Mouse (Mus musculus) embryo, embryonic 11.5 days (tissue): ENCODE results near the gene Nkd1.

Source experiments
- DNase-seq: peaks from one replicate; pipeline ENCODE4 v3.0.0-alpha.2; 2012; ENCODE audit warnings: low read depth, low spot score

Nkd1 gene

GRCm38 (mm10) chr8:88619513-88619912 is 98.4 kb downstream of the Nkd1 start:
- no peak for DNase-seq

- DNase-seq, result no peak
Observed at GRCm38 (mm10) chr8:88620931-88621330, 99.8 kb downstream of the Nkd1 start.

GRCm38 (mm10) chr8:88621408-88621807 is 100.3 kb downstream of the Nkd1 start:
- DNase-seq, result peak; percentile 49

GRCm38 (mm10) chr8:88623351-88623750 is 102.2 kb downstream of the Nkd1 start:
- DNase-seq, result no peak

- DNase-seq, result no peak
Observed at GRCm38 (mm10) chr8:88624276-88624675, 103.1 kb downstream of the Nkd1 start.

- no peak for DNase-seq
Observed at GRCm38 (mm10) chr8:88626433-88626832, 105.3 kb downstream of the Nkd1 start.

- no peak for DNase-seq
Observed at GRCm38 (mm10) chr8:88626940-88627264, 105.7 kb downstream of the Nkd1 start.

GRCm38 (mm10) chr8:88627265-88627991 is 106.3 kb downstream of the Nkd1 start:
- DNase-seq, result peak; percentile 69

GRCm38 (mm10) chr8:88628001-88628774 is 107.0 kb downstream of the Nkd1 start:
- DNase-seq, result no peak

GRCm38 (mm10) chr8:88630225-88630624 is 109.1 kb downstream of the Nkd1 start:
- DNase-seq, result no peak

- no peak for DNase-seq
Observed at GRCm38 (mm10) chr8:88631081-88631480, 109.9 kb downstream of the Nkd1 start.

- DNase-seq, result no peak
Observed at GRCm38 (mm10) chr8:88633343-88633765, 112.2 kb downstream of the Nkd1 start.

- DNase-seq, result no peak
Observed at GRCm38 (mm10) chr8:88635474-88636397, 114.6 kb downstream of the Nkd1 start, which contains the start of gene Snx20. TSS of gene Snx20 (minus strand) at chr8:88636128.

- no peak for DNase-seq
Observed at GRCm38 (mm10) chr8:88637092-88638000, 116.2 kb downstream of the Nkd1 start.

- DNase-seq, result no peak
Observed at GRCm38 (mm10) chr8:88638908-88639307, 117.8 kb downstream of the Nkd1 start.

GRCm38 (mm10) chr8:88642734-88643564 is 121.8 kb downstream of the Nkd1 start:
- DNase-seq, result no peak
